Mouse (Mus musculus): ENCODE results near the gene C7. TPM values are rescaled to one million over a fixed set of nuclear protein-coding genes. Genes with fewer than 3 reads are reported as not detected.

Gene C7
- total and polyA plus RNA-seq, 2 experiments from 2014 or later = 0.05 TPM; not detected in 1

GRCm38 (mm10) chr15:5105891-5106290 lies 42.4 kb upstream of the C7 start:
- peaks cover 3% of the 10 kb centered on the region; the same call in 1 of the 2 replicates for H3K36me3 ChIP-seq (replicated peaks; ENCODE audit: control insufficient read depth, insufficient read depth, low read length)
- TF ChIP-seq EP300 (IDR thresholded peaks at IDR 0.05; ENCODE audit: low read depth) (no peak), CTCF (IDR thresholded peaks at IDR 0.05; ENCODE audit: low read depth) (no peak)
- H3K9ac ChIP-seq (replicated peaks; ENCODE audit: low read depth, low read length) = no peak overlapping the region
- 80% methylated on average over 6 of the region's 6 CpGs for WGBS
- no peak overlapping the region for H3K27ac ChIP-seq (ENCODE audit: low read depth)
- no peaks in the 10 kb centered on the region for H3K9me3 ChIP-seq (replicated peaks; ENCODE audit: control insufficient read depth, low read length)
- H3K4me2 ChIP-seq (ENCODE audit: low read depth, low read length) = no peak overlapping the region
- ATAC-seq (ENCODE audit: insufficient read depth, low read depth) = no peak
- DNase-seq (ENCODE audit: low spot score) = no peak
- H3K4me3 ChIP-seq (ENCODE audit: low read depth, low read length) = no peak overlapping the region
- no peaks in the 10 kb centered on the region for H3K27me3 ChIP-seq (ENCODE audit: control insufficient read depth, insufficient read depth, low read length)
- H3K4me1 ChIP-seq (ENCODE audit: control insufficient read depth, insufficient read depth) = no peaks in the 10 kb centered on the region; the same call in 1 of the 2 replicates

GRCm38 (mm10) chr15:5102312-5102711 lies 38.8 kb upstream of the C7 start:
- no peak for ATAC-seq (ENCODE audit: insufficient read depth, low read depth)
- Histone ChIP-seq H3K27ac (ENCODE audit: low read depth) (no peak overlapping the region), H3K4me3 (ENCODE audit: low read depth, low read length) (no peak overlapping the region), H3K27me3 (ENCODE audit: control insufficient read depth, insufficient read depth, low read length) (no peaks in the 10 kb centered on the region), H3K36me3 (replicated peaks; ENCODE audit: control insufficient read depth, insufficient read depth, low read length) (peaks cover 13% of the 10 kb centered on the region), H3K9me3 (replicated peaks; ENCODE audit: control insufficient read depth, low read length) (no peaks in the 10 kb centered on the region), H3K4me2 (ENCODE audit: low read depth, low read length) (no peak overlapping the region), H3K4me1 (ENCODE audit: control insufficient read depth, insufficient read depth) (no peaks in the 10 kb centered on the region; the same call in 1 of the 2 replicates), H3K9ac (replicated peaks; ENCODE audit: low read depth, low read length) (no peak overlapping the region)
- no peak for DNase-seq (ENCODE audit: low spot score)
- 93% methylated on average over 4 of the region's 4 CpGs for WGBS
- no peak for TF ChIP-seq CTCF (IDR thresholded peaks at IDR 0.05; ENCODE audit: low read depth)
- TF ChIP-seq EP300 (IDR thresholded peaks at IDR 0.05; ENCODE audit: low read depth) = no peak

DNA sequence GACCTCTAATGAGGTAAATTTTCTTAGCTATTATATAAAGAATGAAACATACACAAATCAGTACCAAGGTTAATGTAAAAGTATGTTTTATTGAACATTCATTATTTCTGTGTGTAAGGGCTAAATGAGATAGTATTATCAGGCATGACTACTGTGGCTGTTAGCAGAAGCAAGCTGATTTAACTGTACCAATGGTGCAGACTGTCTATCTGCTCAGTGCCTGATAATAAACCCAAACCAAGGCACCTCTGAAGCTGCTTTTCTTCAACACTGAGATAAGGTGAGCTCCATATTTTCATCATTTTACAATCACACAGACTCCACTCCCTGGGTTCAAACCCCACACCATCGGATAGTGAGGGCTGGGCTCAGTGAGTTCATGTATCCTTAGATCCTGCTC lies 33.8 kb upstream of the C7 start:
- no peak for DNase-seq (ENCODE audit: low spot score)
- Histone ChIP-seq H3K27me3 (ENCODE audit: control insufficient read depth, insufficient read depth, low read length) (no peaks in the 10 kb centered on the region), H3K9me3 (replicated peaks; ENCODE audit: control insufficient read depth, low read length) (no peaks in the 10 kb centered on the region), H3K4me2 (ENCODE audit: low read depth, low read length) (no peak overlapping the region), H3K4me1 (ENCODE audit: control insufficient read depth, insufficient read depth) (no peaks in the 10 kb centered on the region), H3K27ac (ENCODE audit: low read depth) (no peak overlapping the region), H3K36me3 (replicated peaks; ENCODE audit: control insufficient read depth, insufficient read depth, low read length) (peaks cover 10% of the 10 kb centered on the region), H3K4me3 (ENCODE audit: low read depth, low read length) (no peak overlapping the region), H3K9ac (replicated peaks; ENCODE audit: low read depth, low read length) (no peak overlapping the region)
- WGBS = 78% methylated on average over 1 of the region's 1 CpGs
- no peak for ATAC-seq (ENCODE audit: insufficient read depth, low read depth)
- TF ChIP-seq EP300 (IDR thresholded peaks at IDR 0.05; ENCODE audit: low read depth) (no peak), CTCF (IDR thresholded peaks at IDR 0.05; ENCODE audit: low read depth) (no peak)

- Histone ChIP-seq H3K4me1 (ENCODE audit: control insufficient read depth, insufficient read depth) (no peaks in the 10 kb centered on the region), H3K9ac (replicated peaks; ENCODE audit: low read depth, low read length) (no peak overlapping the region), H3K9me3 (replicated peaks; ENCODE audit: control insufficient read depth, low read length) (no peaks in the 10 kb centered on the region), H3K4me3 (ENCODE audit: low read depth, low read length) (no peak overlapping the region), H3K27me3 (ENCODE audit: control insufficient read depth, insufficient read depth, low read length) (no peaks in the 10 kb centered on the region), H3K36me3 (replicated peaks; ENCODE audit: control insufficient read depth, insufficient read depth, low read length) (peaks cover 10% of the 10 kb centered on the region), H3K4me2 (ENCODE audit: low read depth, low read length) (no peak overlapping the region), H3K27ac (ENCODE audit: low read depth) (no peak overlapping the region)
- no peak for ATAC-seq (ENCODE audit: insufficient read depth, low read depth)
- TF ChIP-seq CTCF (IDR thresholded peaks at IDR 0.05; ENCODE audit: low read depth) = no peak
- no peak for TF ChIP-seq EP300 (IDR thresholded peaks at IDR 0.05; ENCODE audit: low read depth)
- no peak for DNase-seq (ENCODE audit: low spot score)
- WGBS = 79% methylated on average over 11 of the region's 11 CpGs
These were observed 32.2 kb upstream of the C7 start for GRCm38 (mm10) chr15:5095534-5096301.

- no peak for DNase-seq (ENCODE audit: low spot score)
- H3K36me3 ChIP-seq (replicated peaks; ENCODE audit: control insufficient read depth, insufficient read depth, low read length) = no peaks in the 10 kb centered on the region
- H3K4me2 ChIP-seq (ENCODE audit: low read depth, low read length) = no peak overlapping the region
- no peak overlapping the region for H3K4me3 ChIP-seq (ENCODE audit: low read depth, low read length)
- H3K9me3 ChIP-seq (replicated peaks; ENCODE audit: control insufficient read depth, low read length) = no peaks in the 10 kb centered on the region
- TF ChIP-seq EP300 (IDR thresholded peaks at IDR 0.05; ENCODE audit: low read depth) = no peak
- TF ChIP-seq CTCF (IDR thresholded peaks at IDR 0.05; ENCODE audit: low read depth) = no peak
- H3K4me1 ChIP-seq (ENCODE audit: control insufficient read depth, insufficient read depth) = no peaks in the 10 kb centered on the region
- WGBS = 89% methylated on average over 10 of the region's 10 CpGs
- no peak overlapping the region for H3K27ac ChIP-seq (ENCODE audit: low read depth)
- H3K9ac ChIP-seq (replicated peaks; ENCODE audit: low read depth, low read length) = no peak overlapping the region
- no peaks in the 10 kb centered on the region for H3K27me3 ChIP-seq (ENCODE audit: control insufficient read depth, insufficient read depth, low read length)
- ATAC-seq (ENCODE audit: insufficient read depth, low read depth) = no peak
These were observed 26.6 kb upstream of the C7 start for GRCm38 (mm10) chr15:5090131-5090530.
